Mouse (Mus musculus) cerebral cortex, adult 2 months (tissue): ENCODE measurements around the gene Ptpra.

ENCODE experiments used
- WGBS: fragments of 180-500 bp; shearing (Covaris S2); methylation state at CpG from one replicate; pipeline ENCODE4 v1.1.7; 2018; 5-methylcytosine and 5-hydroxymethylcytosine counted together

The Ptpra gene

GRCm38 (mm10) chr2:130491162-130491561, 41.1 kb downstream of the Ptpra start:
- 35% methylated on average over 4 of the region's 4 CpGs for WGBS

DNA sequence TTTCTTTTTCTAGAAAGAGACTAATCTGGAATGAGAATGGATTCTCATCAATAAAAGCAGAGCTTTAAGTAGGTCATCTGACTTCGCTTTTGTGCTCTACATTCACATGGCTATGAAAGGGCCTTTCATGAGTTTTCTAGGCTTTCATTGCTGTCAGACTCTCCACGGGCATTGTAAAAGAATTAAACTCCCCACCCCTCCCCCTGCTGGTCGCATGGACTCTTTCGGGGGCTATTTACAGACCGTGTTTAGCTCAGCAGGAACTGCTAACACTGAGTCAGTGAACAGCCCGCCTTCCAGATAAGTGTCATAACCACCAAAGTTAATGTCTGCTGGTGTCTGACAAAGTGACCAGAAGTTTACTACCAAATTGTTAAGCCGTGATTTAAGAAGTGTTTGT, 41.5 kb downstream of the Ptpra start:
- 19% methylated on average over 7 of the region's 7 CpGs for WGBS

GRCm38 (mm10) chr2:130495114-130495513, 45.0 kb downstream of the Ptpra start:
- 76% methylated on average over 4 of the region's 4 CpGs for WGBS

DNA sequence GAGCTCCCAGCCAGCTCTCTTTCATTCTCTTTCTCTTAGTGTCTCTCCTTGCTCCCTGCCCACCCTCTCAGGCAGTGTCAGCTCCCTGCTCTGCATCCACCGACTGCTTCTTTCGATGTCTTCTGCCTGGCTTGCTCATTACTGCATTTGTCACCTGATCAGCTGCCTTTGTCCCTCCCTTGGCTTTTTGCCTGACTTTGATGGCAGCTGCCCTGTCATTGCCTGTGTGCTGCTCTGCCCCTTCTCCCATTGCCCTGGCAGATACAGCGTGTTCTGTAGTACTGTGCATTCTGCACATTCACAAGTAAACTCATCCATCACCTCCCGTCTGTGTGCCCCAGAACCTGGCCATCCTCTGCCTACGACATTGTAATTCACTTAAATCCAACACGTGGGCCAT, 46.0 kb downstream of the Ptpra start:
- 22% methylated on average over 6 of the region's 6 CpGs for WGBS

DNA sequence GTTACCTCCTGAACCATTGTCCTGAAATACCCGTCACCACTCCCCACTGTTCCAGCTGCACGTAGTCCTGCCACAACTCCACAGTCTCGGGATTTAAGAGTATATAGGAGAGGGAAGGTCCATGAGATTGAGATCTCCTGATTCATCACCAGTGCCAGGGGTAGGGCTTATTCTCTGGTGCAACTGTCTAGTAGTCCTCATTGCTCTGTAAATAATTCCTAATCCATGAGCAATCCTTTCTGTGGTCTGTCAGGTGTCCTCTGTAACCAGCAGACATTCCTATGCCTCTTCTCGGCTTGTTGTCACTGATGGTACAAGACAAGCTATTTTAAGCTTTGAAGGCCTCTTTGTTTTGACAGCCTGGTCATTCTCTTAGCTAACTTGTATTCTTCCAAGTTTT, 46.9 kb downstream of the Ptpra start:
- 48% methylated on average over 4 of the region's 4 CpGs for WGBS

- 76% methylated on average over 3 of the region's 3 CpGs for WGBS
Measured at GRCm38 (mm10) chr2:130499546-130499945, 49.5 kb downstream of the Ptpra start.

- WGBS = 69% methylated on average over 2 of the region's 2 CpGs
Measured at GRCm38 (mm10) chr2:130501556-130501955, 51.5 kb downstream of the Ptpra start.

DNA sequence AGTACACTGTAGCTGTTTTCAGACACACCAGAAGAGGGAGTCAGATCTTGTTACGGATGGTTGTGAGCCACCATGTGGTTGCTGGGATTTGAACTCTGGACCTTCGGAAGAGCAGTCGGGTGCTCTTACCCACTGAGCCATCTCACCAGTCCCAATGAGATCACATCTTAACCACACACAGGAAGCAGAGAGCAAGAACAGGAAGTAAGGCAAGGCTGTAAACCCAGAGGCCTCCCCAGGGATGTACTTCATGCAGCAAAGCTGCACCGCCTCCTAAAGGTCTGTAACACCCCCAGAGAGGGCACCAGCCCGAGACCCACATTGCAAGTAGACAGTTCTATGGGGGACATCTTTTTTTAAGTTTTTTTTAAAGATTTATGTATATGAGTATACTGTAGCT, 61.5 kb downstream of the Ptpra start:
- WGBS = 97% methylated on average over 5 of the region's 5 CpGs

- WGBS = 81% methylated on average over 8 of the region's 8 CpGs
Measured at GRCm38 (mm10) chr2:130513907-130514306, 63.8 kb downstream of the Ptpra start.

DNA sequence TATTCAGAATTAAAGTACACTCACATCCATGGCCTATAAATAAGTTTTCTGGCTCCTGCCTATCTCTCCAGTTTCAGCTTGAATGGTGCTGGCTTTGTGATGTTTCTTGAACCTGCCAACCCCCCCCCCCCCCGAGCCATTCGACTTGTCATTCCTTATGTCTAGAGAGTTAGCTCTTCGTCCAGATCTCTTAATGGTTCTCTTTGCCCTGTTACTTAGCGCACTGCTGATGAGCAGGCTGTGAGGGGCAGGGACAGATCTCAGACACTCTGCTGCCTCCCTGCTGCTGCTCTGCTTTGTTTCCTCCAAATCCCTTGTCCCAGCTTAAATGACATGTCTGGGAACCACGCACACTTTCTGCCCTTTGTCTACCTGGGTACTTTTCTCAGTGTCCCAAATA, 65.7 kb downstream of the Ptpra start:
- 53% methylated on average over 5 of the region's 5 CpGs for WGBS

- WGBS = 90% methylated on average over 2 of the region's 2 CpGs
Measured at GRCm38 (mm10) chr2:130521927-130522326, 71.8 kb downstream of the Ptpra start.

DNA sequence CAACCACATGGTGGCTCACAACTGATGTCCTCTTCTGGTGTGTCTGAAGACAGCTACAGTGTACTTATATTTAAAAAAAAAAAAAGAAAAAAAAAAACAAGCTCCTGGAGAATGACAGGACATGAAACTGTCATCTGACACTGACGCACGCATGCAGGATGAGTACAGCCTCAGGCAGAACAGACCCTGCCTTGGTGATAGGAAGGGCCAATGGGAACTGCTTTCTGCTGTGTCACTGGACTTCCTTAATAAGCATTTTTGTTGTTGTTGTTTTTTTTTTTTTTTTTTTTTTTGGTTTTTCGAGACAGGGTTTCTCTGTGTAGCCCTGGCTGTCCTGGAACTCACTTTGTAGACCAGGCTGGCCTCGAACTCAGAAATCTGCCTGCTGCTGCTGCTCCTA, 75.4 kb downstream of the Ptpra start:
- WGBS = 84% methylated on average over 4 of the region's 4 CpGs

DNA sequence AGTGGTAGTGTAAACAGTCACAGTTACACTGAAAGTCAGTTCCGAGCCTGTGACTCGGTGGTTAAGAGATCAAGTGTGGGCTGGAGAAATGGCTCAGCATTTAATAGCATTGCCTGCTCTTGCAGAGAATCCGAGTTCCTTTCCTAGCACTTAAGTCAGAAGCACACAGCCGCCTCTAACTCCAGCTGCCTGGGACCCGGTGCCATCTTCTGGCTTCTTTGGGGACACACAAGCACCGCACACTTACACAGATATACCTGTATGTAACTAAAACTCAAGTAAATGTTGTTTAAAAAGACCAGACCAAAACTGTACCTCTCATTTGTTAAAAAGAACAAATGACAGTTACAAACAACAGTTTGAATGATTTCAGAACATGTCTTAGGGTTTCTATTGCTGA, 78.4 kb downstream of the Ptpra start:
- 80% methylated on average over 6 of the region's 6 CpGs for WGBS

DNA sequence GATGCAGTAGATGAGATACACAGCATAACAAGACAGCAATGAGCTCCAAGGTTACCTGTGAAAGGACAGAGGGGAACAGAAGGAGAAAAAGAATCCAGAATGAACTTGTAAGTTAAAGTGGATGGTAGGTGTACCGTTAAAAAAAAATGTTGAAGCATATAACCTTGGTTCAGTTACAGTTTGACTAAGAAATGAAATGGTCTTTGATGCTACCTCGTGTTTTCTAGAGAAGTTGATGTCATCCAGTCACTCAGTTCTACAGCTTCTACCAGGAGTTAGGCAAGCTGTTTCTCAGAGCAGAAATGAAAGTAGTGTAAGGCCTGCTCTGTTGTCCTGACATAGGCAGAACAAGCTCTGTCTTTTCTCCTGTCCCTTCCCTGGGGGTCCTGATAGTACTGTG, 79.2 kb downstream of the Ptpra start:
- WGBS = 81% methylated on average over 2 of the region's 2 CpGs

- 79% methylated on average over 7 of the region's 7 CpGs for WGBS
Measured at GRCm38 (mm10) chr2:130529925-130530324, 79.8 kb downstream of the Ptpra start.

- WGBS = 72% methylated on average over 2 of the region's 2 CpGs
Measured at GRCm38 (mm10) chr2:130532201-130532600, 82.1 kb downstream of the Ptpra start.

GRCm38 (mm10) chr2:130535017-130535416, 84.9 kb downstream of the Ptpra start:
- 87% methylated on average over 6 of the region's 6 CpGs for WGBS

- WGBS = 72% methylated on average over 3 of the region's 3 CpGs
Measured at GRCm38 (mm10) chr2:130536890-130537289, 86.8 kb downstream of the Ptpra start.

GRCm38 (mm10) chr2:130538876-130539546, 88.9 kb downstream of the Ptpra start:
- 81% methylated on average over 8 of the region's 8 CpGs for WGBS

- WGBS = 91% methylated on average over 9 of the region's 9 CpGs
Measured at GRCm38 (mm10) chr2:130540266-130540665, 90.2 kb downstream of the Ptpra start.

- WGBS = 91% methylated on average over 8 of the region's 8 CpGs
Measured at GRCm38 (mm10) chr2:130546957-130547356, 96.9 kb downstream of the Ptpra start.

GRCm38 (mm10) chr2:130554841-130555240, 104.8 kb downstream of the Ptpra start:
- 93% methylated on average over 7 of the region's 7 CpGs for WGBS

DNA sequence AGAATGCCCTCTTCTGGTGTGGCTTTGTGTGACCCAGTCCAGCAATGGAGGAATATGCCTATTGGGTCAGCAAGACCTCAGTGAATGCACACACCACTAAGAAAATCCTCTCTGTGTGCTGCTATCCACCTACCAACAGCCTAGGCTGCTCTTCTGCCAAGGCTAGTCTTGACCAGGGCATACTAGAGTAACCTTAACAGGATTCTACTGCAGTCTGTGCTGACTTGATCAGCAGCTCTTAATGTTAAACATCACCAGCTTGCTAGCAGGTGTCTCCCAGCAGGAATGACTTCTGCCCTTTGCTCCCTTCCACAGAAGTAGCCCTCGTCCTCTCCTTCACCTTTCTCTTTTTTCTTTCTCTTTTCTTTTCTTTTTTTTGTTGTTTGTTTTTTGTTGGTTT, 106.2 kb downstream of the Ptpra start:
- 94% methylated on average over 1 of the region's 1 CpGs for WGBS

DNA sequence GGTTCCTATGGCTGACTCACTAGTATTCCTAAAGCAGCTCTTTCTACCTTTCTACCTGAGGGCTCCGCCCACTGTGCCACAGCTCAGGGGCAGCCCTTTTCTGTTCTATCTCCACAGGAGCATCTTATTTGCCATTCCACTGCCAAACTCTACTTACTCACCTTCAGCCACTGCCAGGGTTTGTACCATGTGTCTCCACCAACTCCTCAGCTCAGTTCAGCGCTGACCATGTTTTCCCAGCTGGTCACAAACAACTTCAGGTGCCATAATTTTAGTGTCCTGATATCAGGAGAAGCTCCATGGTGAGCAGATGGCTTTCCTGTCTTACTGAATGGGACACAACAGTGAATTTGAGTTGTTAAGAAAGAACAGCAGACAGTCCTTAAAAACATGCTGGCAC, 107.4 kb downstream of the Ptpra start:
- WGBS = 98% methylated on average over 2 of the region's 2 CpGs
